Mouse (Mus musculus) lung, postnatal 0 days (tissue): ENCODE data around the gene Slc25a12. TPM values are rescaled to one million over a fixed set of nuclear protein-coding genes. Genes with fewer than 3 reads are reported as not detected.

ENCODE experiments used
- ATAC-seq: fragments of 200-750 bp; cut with Nextera tagmentation; 2 replicates; pipeline ENCODE4 v1.8.0; 2017; ENCODE audit warnings: moderate library complexity
- DNase-seq: peaks from one replicate; pipeline ENCODE4 v3.0.0-alpha.2; 2016; ENCODE audit warnings: low spot score
- H3K27ac ChIP-seq: fragments of 300-500 bp; sonication (generic); 2 replicates; pipeline ENCODE4 v1.5.1; 2014; ENCODE audit warnings: antibody characterized with exemption, mild to moderate bottlenecking, low read length, mixed read lengths
- H3K27me3 ChIP-seq: fragments of 300-500 bp; sonication (generic); replicated peaks from 2 replicates; pipeline ENCODE4 v1.6.1; 2014; ENCODE audit warnings: low read length, mixed read lengths; ENCODE audit not compliant: insufficient read depth
- H3K36me3 ChIP-seq: fragments of 300-500 bp; sonication (generic); 2 replicates; pipeline ENCODE4 v1.6.1; 2014; ENCODE audit warnings: low read length, mixed read lengths; ENCODE audit not compliant: insufficient read depth
- H3K4me1 ChIP-seq: fragments of 300-500 bp; sonication (generic); 2 replicates; pipeline ENCODE4 v1.6.1; 2014; ENCODE audit warnings: antibody characterized with exemption, low read depth, low read length, mixed read lengths; ENCODE audit not compliant: insufficient read depth
- H3K4me2 ChIP-seq: fragments of 300-500 bp; sonication (generic); replicated peaks from 2 replicates; pipeline ENCODE4 v1.6.1; 2014; ENCODE audit warnings: low read depth, mild to moderate bottlenecking, low read length, moderate library complexity, mixed read lengths
- H3K4me3 ChIP-seq: fragments of 300-500 bp; sonication (generic); 2 replicates; pipeline ENCODE4 v1.5.1; 2014; ENCODE audit warnings: low read depth, low read length
- H3K9ac ChIP-seq: fragments of 300-500 bp; sonication (generic); replicated peaks from 2 replicates; pipeline ENCODE4 v1.6.1; 2014; ENCODE audit warnings: low read depth, mild to moderate bottlenecking
- H3K9me3 ChIP-seq: fragments of 300-500 bp; sonication (generic); 2 replicates; pipeline ENCODE4 v1.6.1; 2016; ENCODE audit warnings: low read length, mixed read lengths
- CTCF ChIP-seq: IDR thresholded peaks from 2 replicates; pipeline ENCODE4 v1.5.1; 2016; ENCODE audit warnings: antibody characterized with exemption, mild to moderate bottlenecking
- EP300 ChIP-seq: IDR thresholded peaks from 2 replicates; pipeline ENCODE4 v1.6.1; 2016; ENCODE audit warnings: antibody characterized with exemption, mild to moderate bottlenecking, control low read depth
- whole genome bisulfite sequencing: fragments of 180-500 bp; shearing (Covaris S2); extraction: QIAGEN DNeasy Blood & Tissue Kit; methylation state at CpG from one replicate; pipeline ENCODE4 v1.1.7; 2014; 5-methylcytosine and 5-hydroxymethylcytosine counted together
- polyA plus RNA-seq: library from polyadenylated mRNA; unstranded; fragments of >200 nt; fragmentation: Nextera tagmentation; extraction: Ambion mirVana; gene quantifications from 2 replicates; pipeline ENCODE4 v1.2.1, GENCODE M21; 2015

Slc25a12 gene
- polyA plus RNA-seq, 1 experiment from 2014 or later = 16.8 TPM

DNA sequence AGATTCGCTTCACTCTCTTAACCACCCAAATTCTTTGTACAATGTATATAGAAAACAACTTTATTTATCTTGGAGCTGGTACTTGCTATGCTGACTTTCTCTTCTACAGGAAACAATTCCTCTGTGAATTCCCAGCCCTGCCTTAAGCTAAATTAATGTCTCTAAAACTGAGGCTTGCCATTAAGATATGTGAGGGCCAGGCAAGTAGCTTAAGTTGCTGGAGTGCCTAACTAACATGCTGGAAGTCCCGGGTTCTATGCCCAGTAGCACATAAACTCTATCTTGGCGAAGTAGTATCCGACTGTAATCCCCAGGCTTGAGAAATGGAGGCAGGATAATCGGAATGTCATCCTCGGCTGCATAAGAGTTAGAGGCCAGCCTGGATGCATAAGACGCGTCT lies 537 bp upstream of the Slc25a12 start:
- Histone ChIP-seq H3K27me3 (no peaks in the 10 kb centered on the region), H3K4me1 (peaks cover 3% of the 10 kb centered on the region; the same call in 1 of the 2 replicates), H3K36me3 (no peaks in the 10 kb centered on the region), H3K27ac (no peak overlapping the region), H3K9me3 (no peaks in the 10 kb centered on the region), H3K4me3 (peak overlapping the region; percentile 66), H3K9ac (no peak overlapping the region), H3K4me2 (peak overlapping the region; percentile 64)
- no peak for TF ChIP-seq EP300
- no peak for ATAC-seq
- 30% methylated on average over 8 of the region's 8 CpGs for WGBS
- DNase-seq = no peak

DNA sequence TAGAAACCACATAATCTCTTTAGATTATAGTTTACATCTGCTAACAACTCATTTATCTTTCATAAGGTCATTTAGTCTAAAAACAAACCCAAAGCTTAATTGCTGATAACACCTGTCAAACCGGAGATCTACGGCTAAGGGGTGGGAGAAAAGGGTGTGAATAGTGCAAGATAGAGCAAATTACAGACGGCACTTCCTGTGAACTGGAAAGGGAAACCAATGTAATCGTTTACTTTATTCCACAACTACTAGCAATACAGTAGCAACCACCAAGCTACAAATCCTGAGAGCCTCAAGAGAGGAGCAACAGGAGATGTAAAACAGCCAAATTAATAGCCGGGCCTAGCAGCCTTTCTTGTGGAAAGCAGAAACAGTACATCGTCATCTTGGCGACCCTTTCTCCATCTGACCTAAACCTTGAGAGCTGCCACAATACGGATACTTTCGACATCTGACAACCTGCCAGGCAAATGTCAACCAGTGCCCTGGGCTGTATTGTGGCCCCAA lies 878 bp downstream of the Slc25a12 start:
- Histone ChIP-seq H3K27ac (peak overlapping the region; percentile 73; the same call in 1 of the 2 replicates), H3K4me2 (peak overlapping the region; percentile 64), H3K4me1 (peaks cover 3% of the 10 kb centered on the region; the same call in 1 of the 2 replicates), H3K36me3 (no peaks in the 10 kb centered on the region), H3K9me3 (no peaks in the 10 kb centered on the region), H3K9ac (peak overlapping the region; percentile 58), H3K27me3 (no peaks in the 10 kb centered on the region), H3K4me3 (peak overlapping the region; percentile 66)
- ATAC-seq (no peak), DNase-seq (peak; percentile 16)
- TF ChIP-seq CTCF (no peak), EP300 (no peak)
- WGBS = 5% methylated on average over 9 of the region's 9 CpGs

DNA sequence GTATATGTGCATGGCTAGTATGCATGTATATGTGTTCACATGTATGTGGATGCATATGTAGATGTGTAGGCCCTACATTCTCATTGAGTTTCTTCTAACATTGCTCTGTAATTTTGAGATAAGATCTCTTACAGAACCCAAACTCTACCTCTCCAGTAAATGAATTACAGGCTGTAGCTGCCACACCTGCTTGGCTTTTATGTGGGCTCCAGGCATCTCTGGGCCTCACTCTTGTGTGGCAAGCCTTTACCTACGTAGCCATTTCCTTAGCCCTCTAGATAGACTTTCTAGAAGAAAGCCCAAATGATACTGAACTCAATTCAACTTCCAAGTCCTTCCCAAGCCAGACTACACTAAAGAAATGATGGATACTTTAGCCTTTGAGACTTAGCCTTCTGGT lies 7.4 kb downstream of the Slc25a12 start:
- TF ChIP-seq EP300 = no peak
- TF ChIP-seq CTCF = no peak
- no peak for DNase-seq
- H3K4me2 ChIP-seq = no peak overlapping the region
- H3K9ac ChIP-seq = no peak overlapping the region
- 89% methylated on average over 1 of the region's 1 CpGs for WGBS
- no peaks in the 10 kb centered on the region for H3K27me3 ChIP-seq
- H3K36me3 ChIP-seq = no peaks in the 10 kb centered on the region
- no peak overlapping the region for H3K4me3 ChIP-seq
- H3K9me3 ChIP-seq = no peaks in the 10 kb centered on the region
- ATAC-seq = no peak
- no peak overlapping the region for H3K27ac ChIP-seq
- no peaks in the 10 kb centered on the region for H3K4me1 ChIP-seq

DNA sequence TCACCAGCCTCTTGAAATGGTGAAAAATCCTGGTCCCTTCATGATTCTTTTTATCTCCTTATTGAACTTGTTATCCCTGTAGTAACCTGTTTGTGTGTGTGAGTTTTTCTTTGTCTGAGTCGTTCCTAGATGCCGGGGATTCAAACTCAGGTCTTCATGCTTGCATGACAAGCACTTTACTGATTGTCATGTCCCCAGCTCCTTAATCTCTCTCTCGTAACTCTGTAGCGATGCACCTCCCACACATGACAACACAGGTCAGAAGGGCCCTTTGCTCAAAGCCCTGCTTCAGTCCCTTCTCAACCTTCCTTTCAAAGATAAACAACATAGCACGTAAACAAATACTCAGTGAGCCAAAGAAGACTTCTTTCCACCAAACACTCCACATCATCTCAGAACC lies 9.2 kb downstream of the Slc25a12 start:
- H3K9ac ChIP-seq = no peak overlapping the region
- no peak for DNase-seq
- ATAC-seq = no peak
- no peaks in the 10 kb centered on the region for H3K36me3 ChIP-seq
- H3K4me3 ChIP-seq = no peak overlapping the region
- WGBS = 88% methylated on average over 5 of the region's 5 CpGs
- no peaks in the 10 kb centered on the region for H3K27me3 ChIP-seq
- H3K9me3 ChIP-seq = no peaks in the 10 kb centered on the region
- no peak overlapping the region for H3K27ac ChIP-seq
- TF ChIP-seq CTCF (no peak), EP300 (no peak)
- no peak overlapping the region for H3K4me2 ChIP-seq
- H3K4me1 ChIP-seq = no peaks in the 10 kb centered on the region

DNA sequence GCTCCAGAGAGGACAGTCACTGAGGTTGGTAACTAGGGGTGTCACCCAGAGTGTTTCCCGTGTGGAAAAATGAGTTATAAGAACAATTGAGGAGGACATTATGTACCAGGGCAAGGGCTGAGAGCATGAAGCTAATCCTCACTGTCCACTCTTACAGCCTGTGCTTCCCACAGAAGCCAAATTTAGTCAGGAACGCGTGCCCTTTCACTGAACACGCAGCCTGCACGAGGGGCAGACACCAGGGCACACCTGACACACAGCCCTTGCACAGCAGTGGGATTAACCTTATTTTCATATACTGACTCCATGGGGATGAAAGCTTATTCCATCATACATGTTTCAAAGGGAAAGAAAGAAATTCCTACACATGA lies 13.5 kb downstream of the Slc25a12 start:
- ATAC-seq = peak; percentile 41
- 61% methylated on average over 5 of the region's 5 CpGs for WGBS
- peak overlapping the region; percentile 9; the same call in 1 of the 2 replicates for H3K27ac ChIP-seq

DNA sequence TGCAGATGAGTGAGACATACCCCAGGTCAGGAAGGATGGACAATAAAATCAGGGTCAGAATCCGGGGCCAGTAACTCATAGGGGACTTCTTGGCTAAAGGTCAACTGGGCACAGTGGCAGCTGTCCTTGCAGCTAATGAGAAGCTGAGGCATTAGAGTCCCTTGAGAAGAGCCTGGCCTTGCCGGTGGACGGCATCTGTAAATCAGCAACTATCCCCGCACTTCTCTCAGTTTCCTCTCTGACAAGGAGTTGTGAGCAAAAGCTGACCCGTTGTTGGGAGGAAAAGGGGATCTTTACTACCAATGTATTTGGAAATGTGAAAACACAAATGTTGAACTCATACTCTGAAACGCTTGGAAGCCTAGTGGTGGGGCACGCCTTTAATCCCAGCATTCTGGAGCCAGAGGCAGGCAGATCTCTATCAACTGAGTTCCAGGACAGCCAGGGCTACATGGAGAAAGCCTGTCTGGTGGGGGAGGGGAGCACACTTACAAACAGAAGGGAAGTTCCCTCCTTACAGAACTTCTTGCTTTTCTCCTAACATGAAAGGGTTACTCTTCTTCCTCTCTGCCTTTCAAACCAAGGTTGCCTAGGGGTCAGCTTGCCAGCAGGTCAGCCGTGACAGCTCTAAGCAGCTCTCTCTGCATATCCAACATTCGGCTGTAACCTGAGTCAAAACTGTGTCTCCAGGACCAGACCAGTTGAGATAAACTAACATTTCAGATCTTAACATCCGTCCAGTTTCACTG lies 14.1 kb downstream of the Slc25a12 start:
- peak overlapping the region; percentile 9; the same call in 1 of the 2 replicates for H3K27ac ChIP-seq
- no peaks in the 10 kb centered on the region for H3K4me1 ChIP-seq
- no peaks in the 10 kb centered on the region for H3K9me3 ChIP-seq
- DNase-seq (no peak), ATAC-seq (no peak)
- H3K4me2 ChIP-seq = no peak overlapping the region
- WGBS = 55% methylated on average over 10 of the region's 10 CpGs
- no peaks in the 10 kb centered on the region for H3K36me3 ChIP-seq
- H3K27me3 ChIP-seq = no peaks in the 10 kb centered on the region
- H3K4me3 ChIP-seq = no peak overlapping the region
- TF ChIP-seq CTCF (no peak), EP300 (no peak)
- no peak overlapping the region for H3K9ac ChIP-seq

More for the DNA sequence above, 13.5 kb downstream of the Slc25a12 start:
- Histone ChIP-seq H3K4me3 (no peak overlapping the region), H3K9me3 (no peaks in the 10 kb centered on the region), H3K9ac (no peak overlapping the region), H3K27me3 (no peaks in the 10 kb centered on the region), H3K4me1 (no peaks in the 10 kb centered on the region), H3K4me2 (no peak overlapping the region), H3K36me3 (no peaks in the 10 kb centered on the region)
- peak; percentile 17 for DNase-seq
- TF ChIP-seq EP300 (0 out of 2 replicates have a peak, but pooled peaks have one; percentile 10), CTCF (no peak)

DNA sequence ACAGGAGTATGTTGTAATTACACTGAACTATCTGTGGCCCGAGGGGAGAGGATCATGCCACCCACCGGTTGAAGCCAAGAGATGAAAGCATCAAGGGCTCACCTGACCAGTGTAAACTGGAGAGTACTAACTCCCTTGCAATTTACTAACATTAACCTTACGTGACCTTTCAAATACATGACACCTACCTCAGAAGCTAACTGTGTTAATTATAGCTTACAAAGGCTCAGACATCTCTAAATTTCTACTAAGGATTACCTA lies 15.9 kb downstream of the Slc25a12 start:
- Histone ChIP-seq H3K27me3 (no peaks in the 10 kb centered on the region), H3K27ac (no peak overlapping the region), H3K36me3 (no peaks in the 10 kb centered on the region), H3K4me3 (no peak overlapping the region), H3K4me2 (no peak overlapping the region), H3K4me1 (no peaks in the 10 kb centered on the region), H3K9me3 (no peaks in the 10 kb centered on the region), H3K9ac (no peak overlapping the region)
- no peak for DNase-seq
- 70% methylated on average over 3 of the region's 3 CpGs for WGBS
- TF ChIP-seq EP300 = no peak
- TF ChIP-seq CTCF = no peak
- ATAC-seq = no peak
